Mouse (Mus musculus) C2C12 (cell line): ENCODE data around the gene Irf8.

Experiments used
- CEBPB ChIP-seq: IDR thresholded peaks from one replicate; pipeline ENCODE4 v1.6.1; 2011; ENCODE audit warnings: low read depth, mild to moderate bottlenecking, control low read depth, moderate library complexity
- CTCF ChIP-seq: IDR thresholded peaks from one replicate; pipeline ENCODE4 v1.5.1; 2011; ENCODE audit not compliant: control insufficient read depth, insufficient read depth, insufficient read length
- FOSL1 ChIP-seq: IDR thresholded peaks from one replicate; pipeline ENCODE4 v1.8.0; 2011; ENCODE audit warnings: mild to moderate bottlenecking, low read length; ENCODE audit not compliant: poor library complexity, insufficient read depth, severe bottlenecking
- MAX ChIP-seq: IDR thresholded peaks from one replicate; pipeline ENCODE4 v1.6.1; 2011; ENCODE audit warnings: mild to moderate bottlenecking, control low read depth
- MYOD1 ChIP-seq: IDR thresholded peaks from one replicate; pipeline ENCODE4 v1.6.1; 2011; ENCODE audit warnings: low read depth; ENCODE audit not compliant: control insufficient read depth, insufficient read length
- USF1 ChIP-seq: IDR thresholded peaks from one replicate; pipeline ENCODE4 v1.6.1; 2011; ENCODE audit warnings: low read depth, mild to moderate bottlenecking, control low read depth, moderate library complexity

DNA sequence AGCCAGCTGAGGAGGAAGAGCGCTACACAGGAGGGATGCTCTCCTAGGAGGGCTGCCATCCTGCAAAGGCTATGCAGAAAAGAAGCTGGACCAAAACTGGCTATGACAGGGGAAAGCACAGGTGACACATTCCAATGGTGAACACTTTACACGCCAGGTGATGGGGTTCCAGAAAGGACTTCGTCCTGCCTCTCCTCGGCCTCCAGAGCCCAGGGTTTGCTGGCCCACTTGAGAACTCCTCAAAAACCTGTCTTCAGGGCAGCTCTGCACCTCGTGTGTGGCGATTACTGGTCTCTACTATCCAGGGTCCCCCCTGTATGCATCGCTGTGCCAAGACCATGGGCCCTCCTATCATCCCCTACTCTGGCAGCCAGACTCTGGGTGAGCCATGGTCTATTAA is 47.6 kb upstream of the Irf8 start:
- TF ChIP-seq CTCF: no peak
- no peak for TF ChIP-seq MAX
- no peak for TF ChIP-seq MYOD1
- TF ChIP-seq USF1: no peak
- TF ChIP-seq FOSL1: no peak
- no peak for TF ChIP-seq CEBPB
